9 mouse cellular contexts compared by ENCODE assay signal in the genomic region with DNA sequence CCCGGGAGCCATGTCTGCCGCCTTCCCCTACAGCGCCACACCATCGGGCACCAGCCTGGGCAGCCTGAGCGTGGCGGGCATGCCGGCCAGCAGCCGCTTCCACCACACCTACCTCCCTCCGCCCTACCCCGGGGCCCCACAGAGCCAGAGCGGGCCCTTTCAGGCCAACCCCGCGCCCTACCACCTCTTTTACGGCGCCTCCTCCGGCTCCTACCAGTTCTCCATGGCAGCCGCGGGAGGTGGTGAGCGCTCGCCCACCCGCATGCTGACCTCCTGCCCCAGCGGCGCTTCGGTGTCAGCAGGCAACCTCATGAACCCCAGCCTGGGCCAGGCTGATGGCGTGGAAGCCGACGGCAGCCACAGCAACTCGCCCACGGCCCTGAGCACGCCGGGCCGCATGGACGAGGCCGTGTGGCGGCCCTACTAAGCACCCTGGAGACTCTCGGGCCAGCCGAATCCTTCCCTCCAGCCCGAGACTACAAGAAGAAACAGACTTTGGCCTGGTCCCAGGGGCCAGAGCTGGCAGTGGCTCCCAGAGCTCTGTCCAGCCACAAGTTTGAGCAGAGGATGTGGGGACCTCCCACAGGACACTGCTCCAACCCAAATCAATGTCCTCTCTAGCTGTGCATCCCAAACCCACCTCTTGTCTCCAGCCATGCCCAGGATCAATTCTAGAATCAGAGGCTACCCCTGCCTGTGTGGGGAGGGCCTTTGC. TPM values are rescaled to one million over a fixed set of nuclear protein-coding genes. Genes with fewer than 3 reads are reported as not detected.
DNase-seq lines count a peak whose midpoint lies in the region; ATAC-seq and TF ChIP-seq lines count a peak whose summit lies in the region.
"Had no signal": no experiment of that assay in that cellular context is flagged by ENCODE, and none has a peak within 500 bp of the region (broad histone marks: within the 10 kb centered on the region; RNA-seq: fewer than 3 reads in every experiment).

No protein-coding gene starts in this region.

- intact Hi-C loops in left cerebral cortex, postnatal 25 days (cut with DNase I) = no loop called here

- TF ChIP-seq CTCF in lung, adult 2 months (IDR thresholded peaks at IDR 0.05; ENCODE audit: insufficient read depth, low read length) = no peak

- ATAC-seq in lung, embryonic 15.5 days (ENCODE audit: borderline replicate concordance, extremely low read depth, low FRiP score, low TSS enrichment) = peak; percentile 43; the same call in 1 of the 2 replicates
- no peak for ATAC-seq in liver, embryonic 12.5 days
- ATAC-seq in stomach, embryonic 15.5 days (ENCODE audit: insufficient read depth, low FRiP score, low read depth) = no peak

- peaks cover 37% of the 10 kb centered on the region for H3K27me3 ChIP-seq in lung, embryonic 15.5 days
- peaks cover 80% of the 10 kb centered on the region for H3K27me3 ChIP-seq in liver, embryonic 12.5 days (replicated peaks)
- peaks cover 32% of the 10 kb centered on the region for H3K27me3 ChIP-seq in stomach, embryonic 15.5 days (replicated peaks)

- H3K4me1 ChIP-seq in lung, embryonic 15.5 days = peaks cover 12% of the 10 kb centered on the region
- H3K4me1 ChIP-seq in lung, adult 2 months (ENCODE audit: control insufficient read depth, insufficient read depth, low read length) = no peaks in the 10 kb centered on the region
- H3K4me1 ChIP-seq in liver, embryonic 12.5 days = peaks cover 37% of the 10 kb centered on the region
- H3K4me1 ChIP-seq in stomach, embryonic 15.5 days = peaks cover 7% of the 10 kb centered on the region

- TF ChIP-seq POLR2A in lung, adult 2 months (IDR thresholded peaks at IDR 0.05; ENCODE audit: borderline replicate concordance, extremely low read depth, low read depth, low read length) = no peak

- WGBS in lung, embryonic 15.5 days = 9% methylated on average over 38 of the region's 38 CpGs
- WGBS in lung, adult 2 months = 24% methylated on average over 38 of the region's 38 CpGs
- 33% methylated on average over 38 of the region's 38 CpGs for WGBS in liver, embryonic 12.5 days (ENCODE audit: insufficient replicate concordance)
- 22% methylated on average over 38 of the region's 38 CpGs for WGBS in stomach, embryonic 15.5 days

- H3K27ac ChIP-seq in lung, embryonic 15.5 days = peak overlapping the region; percentile 13; the same call in 1 of the 2 replicates
- H3K27ac ChIP-seq in liver, embryonic 12.5 days = no peak overlapping the region
- no peak overlapping the region for H3K27ac ChIP-seq in stomach, embryonic 15.5 days

- no peaks in the 10 kb centered on the region for H3K36me3 ChIP-seq in lung, embryonic 15.5 days
- no peaks in the 10 kb centered on the region for H3K36me3 ChIP-seq in liver, embryonic 12.5 days
- H3K36me3 ChIP-seq in stomach, embryonic 15.5 days = no peaks in the 10 kb centered on the region

- no peak for DNase-seq in lung, adult 2 months
- peak; percentile 26 for DNase-seq in forelimb bud, embryonic 11.5 days (ENCODE audit: low read depth, low spot score)
- no peak for DNase-seq in left cerebral cortex, postnatal 25 days (ENCODE audit: low spot score in 2 of 2)
- no peak for DNase-seq in right cerebral cortex, adult 18-20 months
- no peak for DNase-seq in spleen, postnatal 36 days (ENCODE audit: low spot score in 2 of 2)

- no peaks in the 10 kb centered on the region for H3K9me3 ChIP-seq in lung, embryonic 15.5 days
- no peaks in the 10 kb centered on the region for H3K9me3 ChIP-seq in liver, embryonic 12.5 days (replicated peaks)
- no peaks in the 10 kb centered on the region for H3K9me3 ChIP-seq in stomach, embryonic 15.5 days

- H3K4me2 ChIP-seq in lung, embryonic 15.5 days = peak overlapping the region; percentile 66
- H3K4me2 ChIP-seq in liver, embryonic 12.5 days = peak overlapping the region; percentile 54
- peak overlapping the region; percentile 50 for H3K4me2 ChIP-seq in stomach, embryonic 15.5 days

- peak overlapping the region; percentile 20; the same call in 1 of the 2 replicates for H3K9ac ChIP-seq in lung, embryonic 15.5 days
- no peak overlapping the region for H3K9ac ChIP-seq in liver, embryonic 12.5 days
- no peak overlapping the region for H3K9ac ChIP-seq in stomach, embryonic 15.5 days

- H3K4me3 ChIP-seq in lung, embryonic 15.5 days = peak overlapping the region; percentile 26
- no peak overlapping the region for H3K4me3 ChIP-seq in lung, adult 2 months (replicated peaks; ENCODE audit: extremely low read depth, low read depth, low read length)
- peak overlapping the region; percentile 20 for H3K4me3 ChIP-seq in liver, embryonic 12.5 days
- H3K4me3 ChIP-seq in stomach, embryonic 15.5 days (replicated peaks) = peak overlapping the region; percentile 21
- H3K4me3 ChIP-seq: myocyte had no signal

RNA-seq across cellular contexts. Expression of gene Runx3, which starts 55.1 kb away (rescaled TPM):
- polyA plus RNA-seq in lung, embryonic 15.5 days (2015; fragmentation: Nextera tagmentation; extraction: Ambion mirVana) = 0.04 and 0.20 TPM in 2 replicates
- polyA plus RNA-seq in lung, adult 2 months (2012; rRNA removed) = 2.8 and 3.5 TPM in 2 replicates
- polyA plus RNA-seq in liver, embryonic 12.5 days (2016; fragmentation: Nextera tagmentation; extraction: Ambion mirVana) = 0.51 and 0.54 TPM in 2 replicates
- polyA plus RNA-seq in stomach, embryonic 15.5 days (2015; fragmentation: Nextera tagmentation; extraction: Ambion mirVana) = 0.21 and 0.26 TPM in 2 replicates
- not detected for total RNA-seq in left cerebral cortex, postnatal 25 days (2021)
